Mouse (Mus musculus): Measurements from ENCODE around the gene Fam193a. TPM values are rescaled to one million over a fixed set of nuclear protein-coding genes. Genes with fewer than 3 reads are reported as not detected.

Gene Fam193a
- polyA plus RNA-seq, 1 experiment from 2014 or later: 19.4 TPM

DNA sequence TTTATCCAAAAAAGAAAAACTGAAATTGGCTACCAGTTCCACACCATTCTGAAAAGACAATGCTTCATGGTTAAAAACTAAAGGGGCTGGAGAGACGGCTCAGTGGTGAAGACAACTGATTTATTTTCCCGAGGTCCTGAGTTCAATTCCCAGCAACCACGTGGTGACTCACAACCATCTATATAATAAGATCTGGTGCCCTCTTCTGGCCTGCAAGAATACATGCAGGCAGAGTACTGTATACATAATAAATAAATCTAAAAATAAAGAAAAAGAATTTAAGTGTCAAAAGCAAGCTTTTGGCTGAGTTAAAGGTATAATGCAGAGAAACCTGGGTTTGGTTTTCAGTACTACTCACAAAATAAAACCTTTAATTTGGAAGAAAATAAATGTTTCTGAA is 111.2 kb downstream of the Fam193a start:
- H3K4me1 ChIP-seq: no peaks in the 10 kb centered on the region
- no peak overlapping the region for H3K27ac ChIP-seq
- H3K4me2 ChIP-seq: no peak overlapping the region
- H3K9ac ChIP-seq: no peak overlapping the region
- no peaks in the 10 kb centered on the region for H3K9me3 ChIP-seq
- 86% methylated on average over 3 of the region's 3 CpGs for WGBS
- no peaks in the 10 kb centered on the region for H3K27me3 ChIP-seq (replicated peaks)
- H3K36me3 ChIP-seq (replicated peaks): peaks cover 54% of the 10 kb centered on the region
- ATAC-seq (replicated peaks): no peak
- no peak overlapping the region for H3K4me3 ChIP-seq

- H3K9me3 ChIP-seq: no peaks in the 10 kb centered on the region
- H3K4me2 ChIP-seq: no peak overlapping the region
- no peak overlapping the region for H3K4me3 ChIP-seq
- H3K9ac ChIP-seq: no peak overlapping the region
- 96% methylated on average over 15 of the region's 15 CpGs for WGBS
- H3K27ac ChIP-seq: no peak overlapping the region
- H3K4me1 ChIP-seq: no peaks in the 10 kb centered on the region
- peaks cover 27% of the 10 kb centered on the region for H3K36me3 ChIP-seq (replicated peaks)
- no peaks in the 10 kb centered on the region for H3K27me3 ChIP-seq (replicated peaks)
- no peak for ATAC-seq (replicated peaks)
These were observed 116.0 kb downstream of the Fam193a start for GRCm38 (mm10) chr5:34485731-34486130.

DNA sequence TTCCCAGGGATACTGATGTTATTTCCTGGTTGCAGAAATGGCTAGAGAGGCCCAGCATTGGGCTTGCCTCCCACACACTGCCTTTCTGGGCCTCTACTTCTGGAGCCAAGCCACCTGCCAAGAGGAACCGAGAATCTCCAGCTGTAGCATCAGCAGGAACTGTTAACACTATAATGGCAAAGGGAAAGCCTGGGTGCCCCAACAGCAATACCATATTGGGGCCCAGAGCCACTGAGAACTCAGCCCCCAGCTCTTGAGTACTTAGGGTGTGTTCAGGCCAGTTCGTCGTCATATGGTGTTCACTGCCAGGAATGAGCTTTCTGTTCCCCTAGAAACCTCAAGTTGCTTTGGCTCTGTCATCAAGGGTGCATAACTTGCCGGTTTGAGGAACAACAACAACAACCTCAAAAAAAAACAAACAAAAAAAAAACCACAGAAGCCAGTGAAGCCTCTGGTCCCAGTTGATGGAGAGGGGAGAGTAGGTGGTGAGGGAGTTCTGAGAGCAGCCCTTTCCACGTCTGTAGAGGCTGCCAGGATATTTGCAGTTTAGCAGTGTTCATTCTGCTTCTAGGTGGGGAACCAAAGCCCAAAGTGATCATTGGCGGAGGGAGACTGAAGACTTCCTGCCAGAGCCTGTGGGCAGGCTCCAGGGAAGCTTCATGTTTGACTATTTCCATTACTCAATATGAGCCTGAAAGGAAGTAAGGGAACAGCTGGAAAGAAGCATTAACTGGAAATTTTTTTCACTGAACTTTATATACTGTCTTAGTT is 117.8 kb downstream of the Fam193a start:
- peaks cover 14% of the 10 kb centered on the region for H3K36me3 ChIP-seq (replicated peaks)
- H3K27ac ChIP-seq: no peak overlapping the region
- H3K27me3 ChIP-seq (replicated peaks): no peaks in the 10 kb centered on the region
- no peaks in the 10 kb centered on the region for H3K9me3 ChIP-seq
- ATAC-seq (replicated peaks): no peak
- H3K4me1 ChIP-seq: no peaks in the 10 kb centered on the region
- H3K4me2 ChIP-seq: no peak overlapping the region
- H3K9ac ChIP-seq: no peak overlapping the region
- WGBS: 85% methylated on average over 6 of the region's 6 CpGs
- no peak overlapping the region for H3K4me3 ChIP-seq

DNA sequence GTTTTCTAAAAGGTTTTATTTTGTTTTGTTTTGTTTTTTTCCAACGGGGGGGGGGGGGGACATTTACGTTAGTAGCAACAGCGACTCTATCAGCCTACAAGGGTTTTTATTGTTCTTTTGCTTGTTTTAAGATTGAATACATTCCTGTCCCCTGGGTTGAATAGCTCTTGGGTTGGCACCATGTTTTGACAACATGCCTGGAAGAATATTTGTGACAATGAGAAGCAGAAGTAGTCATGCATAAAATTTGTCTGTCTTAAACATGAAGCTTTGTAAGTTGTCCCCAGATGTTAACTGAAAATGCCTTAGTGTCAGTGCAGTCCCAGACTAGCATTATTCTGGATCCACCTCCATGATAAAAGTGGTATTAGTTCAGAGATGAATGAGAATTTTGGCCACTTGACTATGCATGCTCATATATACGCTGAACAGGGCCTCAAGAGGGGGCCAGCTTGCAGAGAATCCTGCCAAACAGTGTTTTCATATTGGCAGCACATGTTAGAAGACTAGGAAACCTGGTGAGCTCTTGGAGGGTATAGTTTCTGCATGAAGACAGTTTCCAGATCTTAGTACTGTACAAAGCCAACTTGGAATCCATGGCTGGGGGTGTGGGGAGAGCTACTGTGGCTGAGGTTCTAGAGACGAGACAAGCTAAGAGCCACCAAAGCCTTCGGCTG is 119.1 kb downstream of the Fam193a start:
- H3K36me3 ChIP-seq (replicated peaks): peaks cover 12% of the 10 kb centered on the region
- no peak overlapping the region for H3K4me2 ChIP-seq
- no peak overlapping the region for H3K27ac ChIP-seq
- no peaks in the 10 kb centered on the region for H3K4me1 ChIP-seq
- H3K9me3 ChIP-seq: no peaks in the 10 kb centered on the region
- H3K27me3 ChIP-seq (replicated peaks): no peaks in the 10 kb centered on the region
- no peak overlapping the region for H3K9ac ChIP-seq
- WGBS: 83% methylated on average over 6 of the region's 6 CpGs
- no peak overlapping the region for H3K4me3 ChIP-seq
- no peak for ATAC-seq (replicated peaks)

GRCm38 (mm10) chr5:34489418-34489787 is 119.7 kb downstream of the Fam193a start:
- Histone ChIP-seq H3K4me2 (no peak overlapping the region), H3K27ac (no peak overlapping the region), H3K9ac (no peak overlapping the region), H3K36me3 (replicated peaks) (peaks cover 12% of the 10 kb centered on the region), H3K4me3 (no peak overlapping the region), H3K4me1 (no peaks in the 10 kb centered on the region), H3K9me3 (no peaks in the 10 kb centered on the region), H3K27me3 (replicated peaks) (no peaks in the 10 kb centered on the region)
- 88% methylated on average over 3 of the region's 3 CpGs for whole genome bisulfite sequencing
- no peak for ATAC-seq (replicated peaks)

DNA sequence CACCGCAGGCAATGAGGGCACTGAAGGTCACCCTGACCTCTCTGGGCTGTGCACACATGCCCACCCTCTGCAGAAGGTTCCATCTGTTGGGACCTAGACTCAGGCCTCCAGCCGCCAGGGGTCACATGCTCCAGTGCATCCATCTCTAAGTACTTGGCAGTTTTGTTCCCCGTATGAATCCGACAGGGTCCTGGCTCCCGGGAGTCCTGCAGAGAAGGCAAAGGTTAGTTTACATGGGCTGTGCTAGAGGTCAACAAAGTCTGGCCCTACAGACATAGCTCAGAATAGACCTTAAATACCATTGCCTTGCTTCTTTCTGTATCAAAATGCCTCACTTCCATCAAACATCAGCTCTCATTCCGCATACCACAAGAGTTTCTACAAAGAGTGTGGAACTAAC is 127.0 kb downstream of the Fam193a start:
- Histone ChIP-seq H3K4me3 (no peak overlapping the region), H3K9me3 (no peaks in the 10 kb centered on the region), H3K36me3 (replicated peaks) (no peaks in the 10 kb centered on the region), H3K4me1 (no peaks in the 10 kb centered on the region), H3K27ac (no peak overlapping the region), H3K27me3 (replicated peaks) (no peaks in the 10 kb centered on the region), H3K9ac (no peak overlapping the region), H3K4me2 (no peak overlapping the region)
- ATAC-seq (replicated peaks): no peak
- WGBS: 80% methylated on average over 6 of the region's 6 CpGs

DNA sequence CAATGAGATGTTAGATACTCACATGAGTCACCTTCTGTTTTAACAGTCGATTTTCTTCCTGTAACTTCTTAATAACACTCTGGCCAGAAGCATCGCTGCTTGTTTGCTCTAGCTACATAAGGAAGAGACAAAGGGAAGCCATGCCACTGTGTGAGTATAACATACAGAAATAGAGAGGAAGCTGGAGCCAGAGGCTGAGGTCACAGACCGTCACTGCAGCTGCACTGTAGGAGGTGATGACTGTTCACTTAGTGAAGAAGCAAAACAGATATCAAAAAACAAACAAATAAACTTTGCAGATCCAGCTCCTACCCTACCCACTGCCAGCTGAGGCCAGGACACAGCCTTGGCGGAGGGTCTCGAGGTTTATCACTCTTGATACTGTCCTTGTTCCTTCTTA is 131.2 kb downstream of the Fam193a start:
- WGBS: 81% methylated on average over 5 of the region's 5 CpGs
- Histone ChIP-seq H3K4me1 (no peaks in the 10 kb centered on the region), H3K4me2 (no peak overlapping the region), H3K9ac (no peak overlapping the region), H3K36me3 (replicated peaks) (no peaks in the 10 kb centered on the region), H3K9me3 (no peaks in the 10 kb centered on the region), H3K27me3 (replicated peaks) (no peaks in the 10 kb centered on the region), H3K4me3 (no peak overlapping the region), H3K27ac (no peak overlapping the region)
- no peak for ATAC-seq (replicated peaks)

- 92% methylated on average over 3 of the region's 3 CpGs for WGBS
- no peak overlapping the region for H3K9ac ChIP-seq
- H3K36me3 ChIP-seq (replicated peaks): no peaks in the 10 kb centered on the region
- H3K27ac ChIP-seq: no peak overlapping the region
- H3K4me3 ChIP-seq: no peak overlapping the region
- no peak for ATAC-seq (replicated peaks)
- H3K9me3 ChIP-seq: no peaks in the 10 kb centered on the region
- H3K4me2 ChIP-seq: no peak overlapping the region
- no peaks in the 10 kb centered on the region for H3K27me3 ChIP-seq (replicated peaks)
- no peaks in the 10 kb centered on the region for H3K4me1 ChIP-seq
These were observed 131.9 kb downstream of the Fam193a start for GRCm38 (mm10) chr5:34501588-34501987.

DNA sequence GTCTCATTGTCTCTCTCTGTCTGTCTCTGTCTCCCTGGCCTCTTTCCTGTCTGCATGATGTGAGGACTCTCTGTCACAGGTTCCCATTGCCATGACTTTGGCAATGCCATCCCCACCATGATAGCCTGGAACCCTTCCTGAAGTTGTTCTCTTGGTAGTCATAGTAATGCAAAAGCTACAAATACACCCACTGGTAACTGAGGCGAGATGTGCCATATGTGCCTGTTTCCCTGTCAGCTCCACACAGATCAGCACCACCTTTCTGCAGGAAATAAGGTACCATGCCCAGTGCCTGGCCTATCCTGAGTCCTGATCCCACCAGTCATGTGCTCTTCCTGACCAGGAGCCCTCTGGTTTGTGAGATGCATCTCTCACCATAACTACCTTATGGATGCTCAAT is 132.7 kb downstream of the Fam193a start:
- H3K4me1 ChIP-seq: no peaks in the 10 kb centered on the region
- H3K4me2 ChIP-seq: no peak overlapping the region
- 94% methylated on average over 1 of the region's 1 CpGs for WGBS
- no peak overlapping the region for H3K4me3 ChIP-seq
- H3K27me3 ChIP-seq (replicated peaks): no peaks in the 10 kb centered on the region
- no peak for ATAC-seq (replicated peaks)
- H3K36me3 ChIP-seq (replicated peaks): no peaks in the 10 kb centered on the region
- H3K9me3 ChIP-seq: no peaks in the 10 kb centered on the region
- no peak overlapping the region for H3K27ac ChIP-seq
- H3K9ac ChIP-seq: no peak overlapping the region

GRCm38 (mm10) chr5:34502821-34503220 is 133.1 kb downstream of the Fam193a start:
- no peaks in the 10 kb centered on the region for H3K9me3 ChIP-seq
- no peak for ATAC-seq (replicated peaks)
- H3K4me2 ChIP-seq: no peak overlapping the region
- H3K36me3 ChIP-seq (replicated peaks): no peaks in the 10 kb centered on the region
- no peaks in the 10 kb centered on the region for H3K4me1 ChIP-seq
- H3K27ac ChIP-seq: no peak overlapping the region
- WGBS: 82% methylated on average over 6 of the region's 6 CpGs
- H3K4me3 ChIP-seq: no peak overlapping the region
- H3K9ac ChIP-seq: no peak overlapping the region
- H3K27me3 ChIP-seq (replicated peaks): no peaks in the 10 kb centered on the region

- no peaks in the 10 kb centered on the region for H3K36me3 ChIP-seq (replicated peaks)
- H3K4me1 ChIP-seq: peaks cover 9% of the 10 kb centered on the region; the same call in 1 of the 2 replicates
- WGBS: 85% methylated on average over 3 of the region's 3 CpGs
- H3K27me3 ChIP-seq (replicated peaks): 0 out of 2 replicates have a peak, but pooled peaks cover 6% of the 10 kb centered on the region
- no peak overlapping the region for H3K27ac ChIP-seq
- no peak overlapping the region for H3K4me2 ChIP-seq
- no peaks in the 10 kb centered on the region for H3K9me3 ChIP-seq
- no peak overlapping the region for H3K9ac ChIP-seq
- ATAC-seq (replicated peaks): no peak
- H3K4me3 ChIP-seq: no peak overlapping the region
These were observed 142.8 kb downstream of the Fam193a start for GRCm38 (mm10) chr5:34512486-34512885.

DNA sequence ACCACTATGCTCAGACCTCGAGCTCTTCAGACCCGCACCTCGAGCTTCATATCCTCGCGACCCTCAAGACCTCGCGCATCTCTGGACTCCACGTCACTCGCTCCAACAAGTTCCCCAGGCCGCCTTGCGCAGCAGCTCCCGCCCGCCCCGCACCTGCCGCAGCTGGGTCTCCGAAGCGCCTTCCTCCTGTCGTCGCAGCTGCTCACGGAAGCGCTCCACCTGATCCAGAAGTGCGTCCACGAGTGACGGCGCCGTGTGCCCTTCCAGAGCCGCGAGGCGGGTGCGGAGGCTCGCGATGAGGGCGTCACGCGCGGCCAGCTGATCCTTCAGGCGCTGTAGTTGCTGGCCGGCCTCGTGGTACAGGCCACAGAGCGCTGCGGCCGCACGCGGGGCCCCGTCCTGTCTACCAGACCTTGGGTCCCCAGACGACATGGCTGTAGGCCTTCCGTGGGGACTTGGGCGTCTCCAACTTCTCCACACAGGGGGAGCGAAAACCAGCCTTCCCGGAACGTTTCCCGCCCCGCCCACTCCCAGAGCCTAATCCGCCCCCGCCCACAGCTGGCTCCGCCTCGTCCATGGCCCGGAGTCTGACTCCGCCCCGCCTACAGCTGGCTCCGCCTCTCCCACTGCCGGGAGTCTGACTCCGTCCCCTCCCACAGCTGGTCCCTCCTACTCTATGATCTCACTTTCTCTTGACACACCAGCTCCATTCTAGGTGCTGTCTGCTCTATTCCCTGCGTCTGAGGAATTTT is 143.9 kb downstream of the Fam193a start, which contains the start of gene Tnip2:
Gene Tnip2, minus strand, starts transcription at position 526 of the 752 bp plus-strand sequence.
- Histone ChIP-seq H3K9me3 (no peaks in the 10 kb centered on the region), H3K36me3 (replicated peaks) (no peaks in the 10 kb centered on the region), H3K4me3 (peak within 1 kb of the TSS; percentile 62), H3K9ac (peak within 1 kb of the TSS; percentile 66), H3K4me2 (peak within 1 kb of the TSS; percentile 79), H3K4me1 (peaks cover 9% of the 10 kb centered on the region; the same call in 1 of the 2 replicates), H3K27me3 (replicated peaks) (0 out of 2 replicates have a peak, but pooled peaks cover 6% of the 10 kb centered on the region), H3K27ac (no peak within 1 kb of the TSS)
- ATAC-seq (replicated peaks): peak; percentile 97
- whole genome bisulfite sequencing: under 1% methylated on average over 63 of the region's 64 CpGs

Measured in midbrain, embryonic 15.5 days (tissue).